Mouse (Mus musculus) neural tube, embryonic 15.5 days (tissue): Measurements from ENCODE around the gene Ncmap. TPM values are rescaled to one million over a fixed set of nuclear protein-coding genes. Genes with fewer than 3 reads are reported as not detected.

Experiments
- ATAC-seq: fragments of 200-750 bp; cut with Nextera tagmentation; 2 replicates; pipeline ENCODE4 v1.8.0; 2017; ENCODE audit warnings: mild to moderate bottlenecking, moderate TSS enrichment, moderate library complexity; ENCODE audit not compliant: low FRiP score
- H3K27ac ChIP-seq: fragments of 300-500 bp; sonication (generic); replicated peaks from 2 replicates; pipeline ENCODE4 v1.5.1; 2015; ENCODE audit warnings: mild to moderate bottlenecking, inconsistent platforms
- H3K27me3 ChIP-seq: fragments of 300-500 bp; sonication (generic); replicated peaks from 2 replicates; pipeline ENCODE4 v1.6.1; 2015; ENCODE audit warnings: inconsistent platforms
- H3K36me3 ChIP-seq: fragments of 300-500 bp; sonication (generic); 2 replicates; pipeline ENCODE4 v1.6.1; 2015; ENCODE audit warnings: inconsistent platforms
- H3K4me1 ChIP-seq: fragments of 300-500 bp; sonication (generic); 2 replicates; pipeline ENCODE4 v1.6.1; 2015; ENCODE audit warnings: inconsistent platforms
- H3K4me2 ChIP-seq: fragments of 300-500 bp; sonication (generic); 2 replicates; pipeline ENCODE4 v1.6.1; 2015; ENCODE audit warnings: inconsistent platforms, mild to moderate bottlenecking, moderate library complexity
- H3K4me3 ChIP-seq: fragments of 300-500 bp; sonication (generic); replicated peaks from 2 replicates; pipeline ENCODE4 v1.5.1; 2015; ENCODE audit warnings: mild to moderate bottlenecking, inconsistent platforms
- H3K9ac ChIP-seq: fragments of 300-500 bp; sonication (generic); replicated peaks from 2 replicates; pipeline ENCODE4 v1.6.1; 2015; ENCODE audit warnings: mild to moderate bottlenecking, inconsistent platforms
- H3K9me3 ChIP-seq: fragments of 300-500 bp; sonication (generic); replicated peaks from 2 replicates; pipeline ENCODE4 v1.6.1; 2016; ENCODE audit warnings: inconsistent platforms
- WGBS: fragments of 180-500 bp; shearing (Covaris S2); methylation state at CpG from one replicate; pipeline ENCODE4 v1.1.7; 2015; ENCODE audit warnings: mixed read lengths; 5-methylcytosine and 5-hydroxymethylcytosine counted together
- polyA plus RNA-seq: library from polyadenylated mRNA; unstranded; fragments of >200 nt; fragmentation: Nextera tagmentation; extraction: Ambion mirVana; gene quantifications from 2 replicates; pipeline ENCODE4 v1.2.1, GENCODE M21; 2015

The Ncmap gene
- 1.7 and 2.2 TPM in 2 replicates for polyA plus RNA-seq

DNA sequence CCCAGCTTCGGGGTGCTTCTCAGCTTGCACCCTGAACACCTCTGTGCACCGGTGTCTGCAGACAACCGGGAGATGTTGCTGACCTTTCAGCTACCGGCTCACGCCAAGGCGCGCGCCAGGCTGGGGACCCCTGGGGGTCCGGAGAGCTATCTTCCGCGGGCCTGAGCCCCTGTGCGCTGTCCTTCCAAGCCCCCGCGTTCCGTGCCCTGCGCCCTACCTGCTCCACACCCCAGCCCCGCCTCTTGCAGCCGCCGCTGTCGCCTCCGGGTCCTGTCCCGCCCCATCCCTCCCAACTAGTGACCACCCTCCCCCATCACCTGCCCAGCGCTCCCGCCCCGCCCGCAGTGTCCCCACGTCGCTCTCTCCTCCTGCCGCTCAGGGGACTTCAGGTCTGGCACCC is at the start of gene Ncmap:
Ncmap (minus strand) TSS at position 237 of the 400 bp plus-strand sequence.
- Histone ChIP-seq H3K27ac (no peak within 1 kb of the TSS), H3K4me3 (peak within 1 kb of the TSS; percentile 34), H3K36me3 (no peaks in the 10 kb centered on the region), H3K9me3 (no peaks in the 10 kb centered on the region), H3K9ac (peak within 1 kb of the TSS; percentile 17; the same call in 1 of the 2 replicates), H3K27me3 (peaks cover 40% of the 10 kb centered on the region), H3K4me2 (peak within 1 kb of the TSS; percentile 62), H3K4me1 (peaks cover 12% of the 10 kb centered on the region)
- 0% methylated on average over 28 of the region's 29 CpGs for WGBS
- ATAC-seq, result no peak

DNA sequence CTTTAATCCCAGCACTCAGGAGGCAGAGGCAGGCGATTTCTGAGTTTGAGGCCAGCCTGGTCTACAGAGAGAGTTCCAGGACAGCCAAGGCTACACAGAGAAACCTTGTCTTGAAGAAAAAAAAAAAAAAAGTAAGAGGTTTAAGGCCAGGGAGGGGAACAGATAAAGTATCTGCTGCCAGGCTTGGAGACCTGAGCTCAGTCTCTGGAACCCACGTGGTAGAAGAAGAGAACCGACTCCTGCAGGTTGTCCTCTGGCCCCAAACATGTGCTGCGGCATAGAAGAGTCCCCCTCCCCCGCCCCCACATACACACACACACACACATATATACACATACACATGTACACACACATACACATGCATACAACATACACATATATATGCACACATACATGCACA is 44.4 kb upstream of the Ncmap start:
- no peak for ATAC-seq
- H3K4me1 ChIP-seq, result peaks cover 5% of the 10 kb centered on the region; the same call in 1 of the 2 replicates

DNA sequence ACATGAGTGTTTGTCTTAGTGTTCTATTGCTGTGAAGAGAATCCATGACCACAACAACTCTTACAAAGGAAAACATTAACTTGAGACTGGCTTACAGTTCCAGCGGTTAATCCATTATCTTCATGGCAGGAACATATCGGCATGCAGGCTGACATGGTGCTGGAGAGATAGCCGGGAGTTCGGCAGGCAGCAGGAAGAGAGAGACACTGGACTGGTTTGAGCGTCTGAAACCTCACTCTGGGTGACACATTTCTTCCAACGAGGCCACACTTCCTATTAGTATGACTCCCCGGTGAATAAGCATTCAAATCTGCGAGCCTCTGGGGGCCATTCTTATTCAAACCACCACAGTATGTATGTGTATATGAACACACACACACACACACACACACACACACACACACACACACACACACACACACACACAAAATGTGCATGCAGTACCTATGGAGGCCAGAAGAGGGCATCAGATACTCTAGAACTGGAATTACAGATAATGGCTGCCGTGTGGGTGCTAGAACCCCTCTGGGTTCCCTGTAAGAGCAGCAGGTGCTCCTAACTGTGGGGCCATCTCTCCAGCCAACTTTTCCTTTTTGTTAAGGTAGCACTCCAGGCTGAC is 42.0 kb upstream of the Ncmap start:
- WGBS, result 63% methylated on average over 9 of the region's 9 CpGs
- H3K4me1 ChIP-seq, result peaks cover 5% of the 10 kb centered on the region; the same call in 1 of the 2 replicates
- no peak for ATAC-seq
- no peak overlapping the region for H3K27ac ChIP-seq
- H3K4me2 ChIP-seq, result no peak overlapping the region
- no peak overlapping the region for H3K4me3 ChIP-seq
- H3K9ac ChIP-seq, result no peak overlapping the region
- H3K27me3 ChIP-seq, result no peaks in the 10 kb centered on the region
- H3K36me3 ChIP-seq, result no peaks in the 10 kb centered on the region
- no peaks in the 10 kb centered on the region for H3K9me3 ChIP-seq

More for the DNA sequence above, 44.4 kb upstream of the Ncmap start:
- 81% methylated on average over 5 of the region's 5 CpGs for WGBS
- H3K9ac ChIP-seq, result no peak overlapping the region
- no peak overlapping the region for H3K4me3 ChIP-seq
- H3K4me2 ChIP-seq, result no peak overlapping the region
- no peaks in the 10 kb centered on the region for H3K36me3 ChIP-seq
- no peak overlapping the region for H3K27ac ChIP-seq
- H3K27me3 ChIP-seq, result no peaks in the 10 kb centered on the region
- no peaks in the 10 kb centered on the region for H3K9me3 ChIP-seq

DNA sequence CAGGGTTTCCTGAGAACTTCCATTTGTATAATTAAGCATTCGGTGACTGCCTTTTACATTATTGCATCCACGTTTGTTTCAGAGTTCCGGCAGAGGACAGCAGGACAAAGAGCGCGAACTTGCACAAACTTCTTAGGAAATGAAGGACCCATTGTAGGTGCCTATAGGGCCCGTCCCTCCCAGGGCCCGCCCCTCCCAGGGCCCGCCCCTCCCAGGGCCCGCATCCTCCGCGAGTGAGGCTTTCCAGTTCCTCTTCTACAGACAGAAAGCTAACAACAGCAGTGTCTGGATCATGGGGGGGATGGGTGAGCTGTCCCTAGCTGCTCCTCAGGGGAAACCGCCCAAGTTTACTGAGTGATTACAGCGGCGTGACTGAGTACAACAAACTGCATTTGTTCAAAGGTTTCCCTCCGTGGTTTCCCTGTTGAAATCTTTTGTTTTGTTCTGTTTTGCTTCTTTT is 41.2 kb upstream of the Ncmap start:
- Histone ChIP-seq H3K4me3 (no peak overlapping the region), H3K27me3 (no peaks in the 10 kb centered on the region), H3K9me3 (no peaks in the 10 kb centered on the region), H3K4me2 (peak overlapping the region; percentile 31), H3K27ac (0 out of 2 replicates have a peak overlapping the region, but pooled peaks have one; percentile 1), H3K9ac (no peak overlapping the region), H3K36me3 (no peaks in the 10 kb centered on the region), H3K4me1 (peaks cover 12% of the 10 kb centered on the region)
- no peak for ATAC-seq
- 3% methylated on average over 15 of the region's 15 CpGs for WGBS

DNA sequence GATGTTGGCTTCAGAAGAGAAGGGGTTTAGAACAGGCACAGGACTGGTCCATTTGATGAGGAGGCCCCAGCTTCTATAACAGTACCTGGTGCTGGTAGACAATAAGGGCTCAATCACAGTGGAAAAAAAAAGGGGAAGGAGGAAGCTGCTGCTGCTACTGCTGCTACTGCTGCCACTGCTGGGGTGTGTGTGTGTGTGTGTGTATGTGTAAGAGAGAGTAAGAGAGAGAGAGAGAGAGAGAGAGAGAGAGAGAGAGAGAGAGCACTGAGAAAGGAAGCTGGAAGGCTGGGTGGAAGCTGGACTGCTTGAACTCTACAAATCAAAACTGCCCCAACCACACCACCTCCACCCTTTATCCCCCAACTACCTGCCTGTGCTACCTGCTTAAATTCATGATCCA is 39.9 kb upstream of the Ncmap start:
- no peak overlapping the region for H3K4me3 ChIP-seq
- no peak overlapping the region for H3K9ac ChIP-seq
- H3K4me2 ChIP-seq, result no peak overlapping the region
- ATAC-seq, result no peak
- no peaks in the 10 kb centered on the region for H3K9me3 ChIP-seq
- H3K36me3 ChIP-seq, result no peaks in the 10 kb centered on the region
- H3K27ac ChIP-seq, result no peak overlapping the region
- no peaks in the 10 kb centered on the region for H3K27me3 ChIP-seq
- H3K4me1 ChIP-seq, result peaks cover 18% of the 10 kb centered on the region

DNA sequence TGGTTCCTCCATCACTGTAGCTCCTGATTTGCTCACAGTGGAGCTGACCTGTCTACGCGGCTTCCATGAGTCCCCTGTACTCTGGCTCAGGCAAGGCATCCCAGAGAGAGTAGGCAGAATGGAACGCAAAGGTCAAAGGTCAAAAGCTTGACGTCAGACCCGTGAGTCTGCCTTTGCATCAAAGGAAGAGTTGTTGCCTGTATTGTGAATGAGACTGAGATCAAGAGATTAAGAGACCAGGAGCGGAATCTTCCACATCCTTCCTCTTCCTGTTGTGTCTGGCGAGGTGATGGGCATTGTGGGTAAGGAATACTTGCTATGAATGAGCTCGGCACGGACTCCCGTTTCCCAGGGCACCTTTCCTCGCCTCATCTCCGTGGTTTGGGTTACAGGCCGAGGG is 38.3 kb upstream of the Ncmap start:
- Histone ChIP-seq H3K9me3 (no peaks in the 10 kb centered on the region), H3K4me1 (peaks cover 32% of the 10 kb centered on the region), H3K9ac (no peak overlapping the region), H3K4me3 (no peak overlapping the region), H3K36me3 (no peaks in the 10 kb centered on the region), H3K4me2 (no peak overlapping the region), H3K27ac (no peak overlapping the region), H3K27me3 (no peaks in the 10 kb centered on the region)
- 60% methylated on average over 13 of the region's 13 CpGs for WGBS
- ATAC-seq, result no peak

DNA sequence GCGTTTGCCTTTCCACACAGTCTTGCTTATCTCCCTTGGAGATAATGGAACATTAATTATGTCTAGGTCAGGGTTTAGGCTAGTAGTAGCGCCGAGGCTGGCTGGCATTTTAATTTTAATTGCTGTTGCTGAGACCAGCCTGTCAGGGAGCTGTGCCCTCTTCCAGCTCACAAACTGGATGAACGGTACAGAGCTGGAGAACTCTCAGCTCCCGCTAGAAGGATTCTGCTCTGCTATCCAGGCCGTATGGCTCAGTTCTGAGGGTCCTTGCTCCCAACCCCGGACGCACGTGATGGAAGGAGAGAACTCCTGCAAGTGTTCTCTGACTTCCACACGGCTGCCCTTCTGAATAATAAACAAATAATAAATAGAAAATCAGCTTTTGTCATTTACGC is 36.4 kb upstream of the Ncmap start:
- Histone ChIP-seq H3K4me1 (peaks cover 30% of the 10 kb centered on the region), H3K9ac (peak overlapping the region; percentile 71), H3K4me3 (peak overlapping the region; percentile 81), H3K27ac (peak overlapping the region; percentile 86), H3K27me3 (no peaks in the 10 kb centered on the region), H3K9me3 (no peaks in the 10 kb centered on the region), H3K4me2 (peak overlapping the region; percentile 92), H3K36me3 (no peaks in the 10 kb centered on the region)
- WGBS, result 27% methylated on average over 11 of the region's 11 CpGs
- peak; percentile 53 for ATAC-seq

DNA sequence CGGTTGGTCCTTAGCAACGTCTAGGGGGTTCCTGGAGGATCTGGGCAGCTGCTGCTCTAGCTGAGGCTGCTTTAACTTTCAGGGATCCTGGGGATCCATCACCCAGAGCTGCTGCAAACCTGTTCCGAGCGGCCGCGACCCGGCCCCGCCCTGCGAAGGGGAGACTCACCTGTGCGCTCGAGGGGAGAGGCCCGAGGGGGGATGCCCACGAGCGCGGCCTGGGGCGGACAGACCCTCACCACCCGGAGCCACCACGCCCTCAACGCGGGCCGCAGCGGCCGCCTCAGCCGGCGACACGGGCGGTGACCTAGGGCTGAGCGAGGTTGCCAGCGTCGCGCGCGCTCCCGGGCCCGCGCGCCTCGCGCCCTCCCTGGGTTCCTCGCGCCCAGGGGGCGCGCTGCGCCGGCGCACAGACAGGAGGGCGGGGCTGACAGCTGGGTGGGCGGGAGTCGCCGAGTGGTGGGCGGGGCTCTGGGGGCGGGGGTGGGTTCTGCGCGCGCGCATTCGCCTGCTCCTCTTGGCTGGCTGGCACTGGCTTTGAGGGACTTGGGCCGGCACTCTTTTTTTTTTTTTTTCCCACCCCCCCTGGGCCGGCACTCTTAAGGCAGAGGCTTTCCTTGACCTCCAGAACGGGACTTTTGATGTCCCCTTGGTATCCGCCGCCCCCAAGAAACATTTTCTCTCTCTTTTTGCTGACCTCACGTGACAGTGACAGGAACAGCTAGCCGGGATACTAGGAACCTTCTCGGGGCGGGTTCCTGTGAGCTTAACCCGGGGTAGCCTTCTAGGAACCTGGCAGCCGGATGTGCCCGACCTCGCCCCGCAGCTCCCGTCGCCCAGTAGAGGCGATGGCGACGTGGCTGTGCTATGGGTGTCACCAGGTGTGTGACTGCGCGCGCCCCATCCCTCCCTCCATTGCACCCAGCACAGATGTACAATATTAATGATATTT is 35.7 kb upstream of the Ncmap start, which contains the start of gene Rcan3:
Rcan3 (minus strand) TSS at position 411 of the 952 bp plus-strand sequence.
- under 1% methylated on average over 51 of the region's 79 CpGs for WGBS
- H3K36me3 ChIP-seq, result no peaks in the 10 kb centered on the region
- H3K4me2 ChIP-seq, result peak within 1 kb of the TSS; percentile 92
- ATAC-seq, result peak; percentile 90
- peak within 1 kb of the TSS; percentile 74 for H3K9ac ChIP-seq
- peaks cover 26% of the 10 kb centered on the region for H3K4me1 ChIP-seq
- peak within 1 kb of the TSS; percentile 81 for H3K4me3 ChIP-seq
- no peaks in the 10 kb centered on the region for H3K27me3 ChIP-seq
- peak within 1 kb of the TSS; percentile 86 for H3K27ac ChIP-seq
- no peaks in the 10 kb centered on the region for H3K9me3 ChIP-seq

DNA sequence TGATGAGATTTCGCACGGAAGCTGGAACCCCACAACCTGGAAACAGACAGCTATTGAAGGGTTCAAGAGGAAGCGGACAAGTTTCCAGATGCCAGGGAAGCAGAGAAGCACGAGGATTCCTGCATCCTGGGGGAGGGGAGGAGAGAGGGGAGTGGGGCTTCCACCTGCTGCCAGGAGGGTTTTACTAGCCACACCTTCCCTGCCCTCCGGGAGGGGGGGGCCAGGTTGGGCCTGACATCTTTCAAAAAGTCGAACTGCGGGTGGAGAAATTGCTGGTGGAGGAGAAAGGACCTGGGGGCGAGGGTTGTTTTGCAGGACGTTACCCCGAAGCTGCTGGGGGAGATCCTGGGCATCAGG is 35.0 kb upstream of the Ncmap start:
- peaks cover 26% of the 10 kb centered on the region for H3K4me1 ChIP-seq
- peak overlapping the region; percentile 77 for H3K27ac ChIP-seq
- peak overlapping the region; percentile 81 for H3K4me3 ChIP-seq
- no peaks in the 10 kb centered on the region for H3K27me3 ChIP-seq
- peak overlapping the region; percentile 92 for H3K4me2 ChIP-seq
- WGBS, result 6% methylated on average over 10 of the region's 10 CpGs
- H3K9me3 ChIP-seq, result no peaks in the 10 kb centered on the region
- 0 out of 2 replicates have a peak, but pooled peaks have one; percentile 13 for ATAC-seq
- H3K36me3 ChIP-seq, result no peaks in the 10 kb centered on the region
- peak overlapping the region; percentile 74 for H3K9ac ChIP-seq

DNA sequence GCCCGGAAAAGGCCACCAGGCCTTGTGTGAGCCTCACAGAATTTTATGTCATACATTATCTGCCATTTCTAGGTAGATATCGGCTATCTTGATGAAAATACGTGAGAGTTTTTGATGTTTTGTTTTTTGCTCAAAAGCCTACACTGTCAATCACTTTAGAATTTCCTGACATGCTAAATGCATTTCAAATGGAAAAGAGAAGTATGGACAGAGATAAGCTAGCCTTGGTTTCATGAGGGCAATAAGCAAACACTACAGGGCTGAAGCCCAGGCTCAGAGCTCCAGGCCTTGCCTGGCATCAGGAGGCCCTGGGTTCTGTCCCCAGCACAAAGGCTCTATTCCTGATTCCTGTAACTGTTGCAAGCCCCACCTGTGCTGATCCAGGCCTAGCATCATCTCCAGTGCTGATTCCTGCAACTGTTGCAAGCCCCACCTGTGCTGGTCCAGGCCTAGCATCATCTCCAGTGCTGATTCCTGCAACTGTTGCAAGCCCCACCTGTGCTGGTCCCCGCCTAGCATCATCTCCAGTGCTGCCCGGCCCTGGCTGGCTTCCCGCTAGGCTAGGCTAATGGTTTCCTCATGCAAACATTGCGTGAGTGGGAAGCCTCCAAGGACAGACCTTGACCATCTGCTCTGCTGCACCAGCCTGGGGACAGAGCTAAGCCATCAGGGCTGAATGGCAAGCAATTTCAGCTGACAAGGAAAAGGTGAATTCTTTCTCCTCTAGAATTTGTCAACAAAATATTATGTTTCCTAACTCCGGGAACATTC is 32.1 kb upstream of the Ncmap start:
- H3K27me3 ChIP-seq, result no peaks in the 10 kb centered on the region
- H3K4me2 ChIP-seq, result no peak overlapping the region
- no peak for ATAC-seq
- H3K27ac ChIP-seq, result no peak overlapping the region
- no peak overlapping the region for H3K9ac ChIP-seq
- H3K9me3 ChIP-seq, result no peaks in the 10 kb centered on the region
- H3K4me3 ChIP-seq, result no peak overlapping the region
- peaks cover 26% of the 10 kb centered on the region for H3K4me1 ChIP-seq
- H3K36me3 ChIP-seq, result no peaks in the 10 kb centered on the region
- 84% methylated on average over 8 of the region's 8 CpGs for WGBS

DNA sequence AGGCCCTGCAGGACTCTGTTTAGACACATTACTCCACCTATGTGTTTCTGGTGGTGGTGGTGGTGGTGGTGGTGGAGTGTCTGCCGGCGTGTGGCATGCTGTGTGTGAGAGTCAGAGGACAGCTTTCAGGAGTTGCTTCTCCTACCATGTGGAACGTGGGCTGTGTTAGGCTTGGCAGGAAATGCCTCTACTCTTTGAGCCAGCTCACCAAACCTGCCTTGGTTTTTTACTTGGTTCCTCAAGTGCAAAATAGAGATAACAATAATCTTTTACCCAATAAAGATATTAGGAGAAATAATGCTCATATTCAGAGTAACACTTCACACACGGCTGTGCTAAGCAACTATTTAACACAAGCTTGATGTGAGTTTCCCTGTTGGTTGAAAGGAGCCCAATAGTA is 31.4 kb upstream of the Ncmap start:
- H3K9ac ChIP-seq, result no peak overlapping the region
- ATAC-seq, result no peak
- H3K9me3 ChIP-seq, result no peaks in the 10 kb centered on the region
- H3K4me3 ChIP-seq, result no peak overlapping the region
- no peak overlapping the region for H3K27ac ChIP-seq
- no peaks in the 10 kb centered on the region for H3K27me3 ChIP-seq
- peaks cover 21% of the 10 kb centered on the region for H3K4me1 ChIP-seq
- H3K36me3 ChIP-seq, result peaks cover 4% of the 10 kb centered on the region; the same call in 1 of the 2 replicates
- WGBS, result 95% methylated on average over 4 of the region's 4 CpGs
- H3K4me2 ChIP-seq, result no peak overlapping the region
